9 mouse cellular contexts compared by ENCODE assay signal in genomic region chr13:98867810-98868209, GRCm38 (mm10). TPM values are rescaled to one million over a fixed set of nuclear protein-coding genes. Genes with fewer than 3 reads are reported as not detected.
DNase-seq lines count a peak whose midpoint lies in the region; ATAC-seq and TF ChIP-seq lines count a peak whose summit lies in the region.
"Had no signal": no experiment of that assay in that cellular context is flagged by ENCODE, and none has a peak within 500 bp of the region (broad histone marks: within the 10 kb centered on the region; RNA-seq: fewer than 3 reads in every experiment).

No protein-coding gene starts in this region.

- H3K9me3 ChIP-seq in lung, embryonic 14.5 days (ENCODE audit: low read depth, low read length): no peaks in the 10 kb centered on the region
- H3K9me3 ChIP-seq: limb, embryonic 13.5 days had no signal

- H3K27me3 ChIP-seq in lung, embryonic 14.5 days (ENCODE audit: insufficient read depth, low read length): no peaks in the 10 kb centered on the region
- no peaks in the 10 kb centered on the region for H3K27me3 ChIP-seq in small intestine, adult 2 months (ENCODE audit: control insufficient read depth, insufficient read depth, low read length)
- H3K27me3 ChIP-seq: limb, embryonic 13.5 days had no signal

- peaks cover 95% of the 10 kb centered on the region for H3K36me3 ChIP-seq in lung, embryonic 14.5 days (ENCODE audit: insufficient read depth)
- peaks cover 63% of the 10 kb centered on the region for H3K36me3 ChIP-seq in small intestine, adult 2 months (ENCODE audit: control insufficient read depth, insufficient read depth, low read length)

- TF ChIP-seq POLR2A in small intestine, adult 2 months (IDR thresholded peaks at IDR 0.05; ENCODE audit: low read depth, low read length): no peak

- H3K4me2 ChIP-seq in lung, embryonic 14.5 days: no peak overlapping the region
- H3K4me2 ChIP-seq: limb, embryonic 13.5 days had no signal

- peak; percentile 77 for TF ChIP-seq CTCF in lung, embryonic 14.5 days (IDR thresholded peaks at IDR 0.05; ENCODE audit: low read depth)
- TF ChIP-seq CTCF in small intestine, adult 2 months (IDR thresholded peaks at IDR 0.05; ENCODE audit: extremely low read depth, insufficient read length, insufficient replicate concordance, low read depth, low read length): peak; percentile 65; the same call in 1 of the 2 replicates

- intact Hi-C loops in heart, postnatal 14 days (cut with DNase I): loop anchor here (2.0 to 10.0 kb wide), 3 partner anchors 225 to 449 kb away; no protein-coding TSS in a partner anchor

- no peak overlapping the region for H3K4me3 ChIP-seq in lung, embryonic 14.5 days (ENCODE audit: low read depth, low read length)
- no peak overlapping the region for H3K4me3 ChIP-seq in small intestine, adult 2 months (ENCODE audit: low read depth, low read length)
- H3K4me3 ChIP-seq: limb, embryonic 13.5 days had no signal

- ATAC-seq in lung, embryonic 14.5 days (ENCODE audit: insufficient read depth): peak; percentile 56

- no peaks in the 10 kb centered on the region for H3K4me1 ChIP-seq in lung, embryonic 14.5 days (ENCODE audit: insufficient read depth)
- no peaks in the 10 kb centered on the region; the same call in 1 of the 2 replicates for H3K4me1 ChIP-seq in small intestine, adult 2 months (ENCODE audit: control insufficient read depth, insufficient read depth, insufficient read length, low read length)
- H3K4me1 ChIP-seq: limb, embryonic 13.5 days had no signal

- 56% methylated on average over 2 of the region's 2 CpGs for WGBS in lung, embryonic 14.5 days
- 21% methylated on average over 2 of the region's 2 CpGs for WGBS in small intestine, adult 2 months

- no peak overlapping the region for H3K9ac ChIP-seq in lung, embryonic 14.5 days
- H3K9ac ChIP-seq: limb, embryonic 13.5 days had no signal

- DNase-seq in left cerebral cortex, adult 11 months (ENCODE audit: low spot score): peak; percentile 47
- no peak for DNase-seq in left cerebral cortex, adult 8-10 months (ENCODE audit: low spot score in 2 of 2)
- DNase-seq in adipocyte (ENCODE audit: low spot score): peak; percentile 73
- peak; percentile 45 for DNase-seq in embryo, embryonic 9.5 days (ENCODE audit: extremely low spot score)
- peak; percentile 53 to 60 for DNase-seq in heart, postnatal 14 days
- DNase-seq in kidney, postnatal 10 days: peak; percentile 67
- DNase-seq in lung, embryonic 14.5 days: peak; percentile 73

- no peak overlapping the region for H3K27ac ChIP-seq in lung, embryonic 14.5 days (ENCODE audit: low read depth)
- H3K27ac ChIP-seq in small intestine, adult 2 months (ENCODE audit: insufficient read depth, low read depth, low read length): no peak overlapping the region
- H3K27ac ChIP-seq: limb, embryonic 13.5 days had no signal

RNA-seq across cellular contexts. Expression of gene Fcho2, which starts 52.6 kb away (rescaled TPM):
- 10 to 100 TPM; 33.0 to 43.3 (median 36.7) TPM for total RNA-seq in left cerebral cortex, adult 8-10 months (2022)
- total RNA-seq in heart, postnatal 14 days (2021): 10 to 100 TPM; 37.9 to 43.0 TPM
- polyA plus RNA-seq in lung, embryonic 14.5 days (2014; fragmentation: Nextera tagmentation; extraction: Ambion mirVana): 39.0 and 39.6 TPM in 2 replicates
- 3.2 and 8.5 TPM in 2 replicates for polyA plus RNA-seq in small intestine, adult 2 months (2012; rRNA removed)

RNA-seq across cellular contexts. Expression of gene Tnpo1, which starts 58.4 kb away (rescaled TPM):
- 10 to 100 TPM; 51.7 to 66.2 (median 62.7) TPM for total RNA-seq in left cerebral cortex, adult 8-10 months (2022)
- 10 to 100 TPM; 74.0 to 80.5 TPM for total RNA-seq in heart, postnatal 14 days (2021)
- polyA plus RNA-seq in lung, embryonic 14.5 days (2014; fragmentation: Nextera tagmentation; extraction: Ambion mirVana): 39.3 and 46.5 TPM in 2 replicates
- 5.2 and 10.7 TPM in 2 replicates for polyA plus RNA-seq in small intestine, adult 2 months (2012; rRNA removed)

Comparison
In these comparisons a context has a peak if more than half of its experiments do, and no peak if none do; other contexts are left out.
1. DNase-seq: peak in left cerebral cortex, adult 11 months (single experiment), adipocyte (single experiment), embryo, embryonic 9.5 days (single experiment), heart, postnatal 14 days (2 of 2), kidney, postnatal 10 days (single experiment) and lung, embryonic 14.5 days (single experiment); none in left cerebral cortex, adult 8-10 months (0 of 2).